Mouse (Mus musculus) spleen, postnatal 0 days (tissue): ENCODE results near the gene Fam217a. TPM values are rescaled to one million over a fixed set of nuclear protein-coding genes. Genes with fewer than 3 reads are reported as not detected.

Experiments used
- polyA plus RNA-seq: library from polyadenylated mRNA; unstranded; fragments of >200 nt; fragmentation: Nextera tagmentation; extraction: Ambion mirVana; gene quantifications from 2 replicates; pipeline ENCODE4 v1.2.1, GENCODE M21; 2015

Fam217a gene
- 0.59 and 0.68 TPM in 2 replicates for polyA plus RNA-seq

GRCm38 (mm10) chr13:34924210-34924609 is at the start of gene Fam217a, which contains the start of gene 4933417A18Rik:
Gene Fam217a, minus strand, starts transcription at chr13:34924310.
Gene 4933417A18Rik, plus strand, starts transcription at chr13:34924409.

GRCm38 (mm10) chr13:34963511-34964397 is 39.6 kb upstream of the Fam217a start, which contains the start of gene Eci3:
Gene Eci3, minus strand, starts transcription at chr13:34963810.

GRCm38 (mm10) chr13:34875166-34875710 is 48.9 kb downstream of the Fam217a start, which contains the start of gene Prpf4b:
Gene Prpf4b, plus strand, starts transcription at chr13:34875302.

Other genes with a start within 250 kb of the Fam217a start
- not detected in 2 replicates for gene Fam50b, start 189.5 kb downstream of the Fam217a start, polyA plus RNA-seq
- gene Prpf4b, start 49.0 kb downstream of the Fam217a start, polyA plus RNA-seq = 66.0 and 67.7 TPM in 2 replicates
- gene 4933417A18Rik, start 99 bp upstream of the Fam217a start, polyA plus RNA-seq = not detected in 2 replicates
- gene Eci3, start 39.5 kb upstream of the Fam217a start, polyA plus RNA-seq = 0.30 and 0.33 TPM in 2 replicates
- 117 and 133 TPM in 2 replicates for gene Eci2, start 102.8 kb upstream of the Fam217a start, polyA plus RNA-seq